Mouse (Mus musculus): ENCODE results near the gene Sox5. TPM values are rescaled to one million over a fixed set of nuclear protein-coding genes. Genes with fewer than 3 reads are reported as not detected.

Sox5 gene
- polyA plus RNA-seq, 2 experiments: 1.6 to 1.7 TPM

DNA sequence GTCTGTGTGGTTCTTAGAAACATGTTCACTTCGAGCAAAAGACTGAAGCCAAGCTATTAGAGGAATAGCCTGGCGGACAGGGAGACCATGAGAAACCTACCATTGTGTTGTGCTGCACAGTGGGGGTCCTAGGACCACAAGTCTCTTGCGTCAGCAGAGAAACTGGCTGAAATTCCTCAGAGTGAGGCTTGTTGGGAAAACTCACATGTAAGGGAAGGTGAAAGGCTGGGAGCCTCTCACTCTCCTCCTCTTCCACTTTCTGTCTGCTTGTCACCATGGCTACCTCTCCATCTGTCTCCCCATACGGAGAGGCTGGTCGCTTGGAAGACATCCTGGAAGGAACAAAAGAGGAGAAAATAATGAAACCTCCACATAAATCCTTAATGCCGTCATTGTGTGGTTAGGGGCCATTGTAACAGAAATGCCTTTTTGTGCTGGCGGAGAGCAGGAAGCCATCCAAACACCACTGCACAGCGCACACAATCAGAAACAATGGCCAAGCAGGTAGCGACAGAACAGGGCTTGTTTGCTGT, 626.8 kb downstream of the Sox5 start:
- H3K36me3 ChIP-seq (replicated peaks; ENCODE audit: control insufficient read depth, insufficient read depth, low read depth): no peaks in the 10 kb centered on the region
- no peak overlapping the region for H3K4me2 ChIP-seq (ENCODE audit: low read depth)
- 55% methylated on average over 9 of the region's 9 CpGs for WGBS (ENCODE audit: insufficient replicate concordance)
- no peak for ATAC-seq (ENCODE audit: insufficient read depth)
- no peak overlapping the region for H3K9ac ChIP-seq (replicated peaks)
- no peaks in the 10 kb centered on the region for H3K27me3 ChIP-seq (ENCODE audit: control insufficient read depth, insufficient read depth, low read length)
- no peak overlapping the region for H3K27ac ChIP-seq
- H3K4me1 ChIP-seq (replicated peaks; ENCODE audit: control insufficient read depth in 2 of 2, insufficient read depth in 2 of 2, low read length in 1 of 2): peaks cover 0 to 6% of the 10 kb centered on the region in 2 experiments; a peak in 2 of 4 replicates
- H3K4me3 ChIP-seq (ENCODE audit: insufficient read depth in 1 of 2, low read depth in 2 of 2, low read length in 2 of 2): no peak overlapping the region
- no peaks in the 10 kb centered on the region for H3K9me3 ChIP-seq (ENCODE audit: control insufficient read depth, low read length)
- DNase-seq (ENCODE audit: low read depth in 3 of 3, low spot score in 3 of 3): no peak
- TF ChIP-seq CTCF (IDR thresholded peaks at IDR 0.05; ENCODE audit: low read depth): no peak
- no peak for TF ChIP-seq EP300 (IDR thresholded peaks at IDR 0.05; ENCODE audit: low read depth)

- H3K4me2 ChIP-seq (ENCODE audit: low read depth): no peak overlapping the region
These were observed 629.8 kb downstream of the Sox5 start for GRCm38 (mm10) chr6:144151957-144152356.

DNA sequence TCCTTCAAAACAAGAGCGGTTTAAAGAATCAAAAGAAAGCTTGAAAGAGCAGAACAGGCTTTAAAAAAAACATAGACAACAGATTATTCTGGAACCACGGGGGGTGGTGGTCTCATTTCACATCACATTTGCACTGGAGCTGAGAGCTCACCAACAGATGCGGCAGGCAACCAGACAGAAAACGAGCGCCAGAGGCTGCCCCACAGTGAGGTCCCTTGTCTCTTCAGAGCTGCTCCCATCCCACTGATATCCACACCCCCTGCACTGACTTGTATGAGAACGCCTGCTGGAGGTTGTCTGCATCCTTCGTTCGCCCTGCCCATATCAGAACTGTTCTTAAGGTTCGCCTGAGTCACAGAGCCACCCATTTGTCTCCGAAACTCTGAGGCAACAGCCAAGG, 630.7 kb downstream of the Sox5 start:
- Histone ChIP-seq H3K9me3 (ENCODE audit: control insufficient read depth, low read length) (no peaks in the 10 kb centered on the region), H3K4me3 (ENCODE audit: insufficient read depth in 1 of 2, low read depth in 2 of 2, low read length in 2 of 2) (no peak overlapping the region), H3K4me2 (ENCODE audit: low read depth) (no peak overlapping the region), H3K27me3 (ENCODE audit: control insufficient read depth, insufficient read depth, low read length) (no peaks in the 10 kb centered on the region), H3K36me3 (replicated peaks; ENCODE audit: control insufficient read depth, insufficient read depth, low read depth) (no peaks in the 10 kb centered on the region), H3K27ac (no peak overlapping the region), H3K9ac (replicated peaks) (no peak overlapping the region), H3K4me1 (replicated peaks; ENCODE audit: control insufficient read depth in 2 of 2, insufficient read depth in 2 of 2, low read length in 1 of 2) (peaks cover 0 to 5% of the 10 kb centered on the region in 2 experiments; a peak in 2 of 4 replicates)
- no peak for DNase-seq (ENCODE audit: low read depth in 3 of 3, low spot score in 3 of 3)
- ATAC-seq (ENCODE audit: insufficient read depth): no peak
- WGBS (ENCODE audit: insufficient replicate concordance): 48% methylated on average over 10 of the region's 10 CpGs
- TF ChIP-seq EP300 (IDR thresholded peaks at IDR 0.05; ENCODE audit: low read depth) (no peak), CTCF (IDR thresholded peaks at IDR 0.05; ENCODE audit: low read depth) (no peak)

More at GRCm38 (mm10) chr6:144151957-144152356, 629.8 kb downstream of the Sox5 start:
- peaks cover 0 to 6% of the 10 kb centered on the region in 2 experiments; a peak in 2 of 4 replicates for H3K4me1 ChIP-seq (replicated peaks; ENCODE audit: control insufficient read depth in 2 of 2, insufficient read depth in 2 of 2, low read length in 1 of 2)
- no peaks in the 10 kb centered on the region for H3K9me3 ChIP-seq (ENCODE audit: control insufficient read depth, low read length)
- no peaks in the 10 kb centered on the region for H3K27me3 ChIP-seq (ENCODE audit: control insufficient read depth, insufficient read depth, low read length)
- TF ChIP-seq EP300 (IDR thresholded peaks at IDR 0.05; ENCODE audit: low read depth): 0 out of 2 replicates have a peak, but pooled peaks have one; percentile 6
- TF ChIP-seq CTCF (IDR thresholded peaks at IDR 0.05; ENCODE audit: low read depth): no peak
- H3K9ac ChIP-seq (replicated peaks): no peak overlapping the region
- no peak overlapping the region for H3K27ac ChIP-seq
- ATAC-seq (ENCODE audit: insufficient read depth) (peak; percentile 84), DNase-seq (ENCODE audit: low read depth in 3 of 3, low spot score in 3 of 3) (no peak)
- no peak overlapping the region for H3K4me3 ChIP-seq (ENCODE audit: insufficient read depth in 1 of 2, low read depth in 2 of 2, low read length in 2 of 2)
- WGBS (ENCODE audit: insufficient replicate concordance): 11% methylated on average over 3 of the region's 3 CpGs
- H3K36me3 ChIP-seq (replicated peaks; ENCODE audit: control insufficient read depth, insufficient read depth, low read depth): no peaks in the 10 kb centered on the region

DNA sequence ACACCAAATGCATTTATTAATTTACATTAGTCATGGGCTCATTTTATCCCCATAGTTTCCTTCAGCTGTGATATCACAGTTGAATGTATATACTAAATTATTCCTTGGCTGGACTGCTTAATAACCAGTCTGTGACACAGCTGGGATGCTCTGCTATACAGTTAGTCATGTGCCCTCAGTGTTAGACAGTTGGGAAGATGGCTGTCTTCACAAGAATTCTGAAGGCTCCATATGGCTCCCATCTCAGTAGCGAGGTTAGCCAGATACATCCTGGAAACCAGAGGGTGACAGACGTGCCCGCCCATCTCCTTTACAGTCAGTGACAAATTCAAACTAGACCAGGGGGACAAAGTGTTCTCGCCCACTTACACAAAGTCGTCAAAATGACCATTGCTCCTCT, 644.4 kb downstream of the Sox5 start:
- DNase-seq (ENCODE audit: low read depth in 3 of 3, low spot score in 3 of 3) (no peak), ATAC-seq (ENCODE audit: insufficient read depth) (no peak)
- Histone ChIP-seq H3K9ac (replicated peaks) (no peak overlapping the region), H3K4me3 (ENCODE audit: insufficient read depth in 1 of 2, low read depth in 2 of 2, low read length in 2 of 2) (no peak overlapping the region), H3K27me3 (ENCODE audit: control insufficient read depth, insufficient read depth, low read length) (no peaks in the 10 kb centered on the region), H3K9me3 (ENCODE audit: control insufficient read depth, low read length) (no peaks in the 10 kb centered on the region), H3K4me2 (ENCODE audit: low read depth) (no peak overlapping the region), H3K36me3 (replicated peaks; ENCODE audit: control insufficient read depth, insufficient read depth, low read depth) (no peaks in the 10 kb centered on the region), H3K27ac (no peak overlapping the region), H3K4me1 (replicated peaks; ENCODE audit: control insufficient read depth in 2 of 2, insufficient read depth in 2 of 2, low read length in 1 of 2) (no peaks in the 10 kb centered on the region)
- 60% methylated on average over 5 of the region's 5 CpGs for WGBS (ENCODE audit: insufficient replicate concordance)
- TF ChIP-seq CTCF (IDR thresholded peaks at IDR 0.05; ENCODE audit: low read depth) (no peak), EP300 (IDR thresholded peaks at IDR 0.05; ENCODE audit: low read depth) (no peak)

DNA sequence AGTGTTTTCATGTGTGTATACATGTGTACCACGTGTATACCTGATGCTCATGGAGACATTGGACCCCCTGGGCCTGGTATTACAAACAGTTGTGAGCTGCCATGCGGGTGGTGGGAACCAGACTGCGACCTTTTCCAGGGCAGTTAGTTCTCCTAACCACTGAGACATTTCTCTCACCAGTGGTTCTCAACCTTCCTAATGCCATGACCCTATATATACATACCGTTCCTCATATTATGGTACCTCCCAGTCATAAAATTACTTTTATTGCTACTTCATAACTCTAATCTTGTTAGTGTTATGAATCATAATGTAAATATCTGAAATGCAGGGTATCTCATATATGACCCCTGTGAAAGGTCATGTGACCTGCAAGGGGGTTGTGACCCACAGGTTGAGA, 644.9 kb downstream of the Sox5 start:
- ATAC-seq (ENCODE audit: insufficient read depth) (no peak), DNase-seq (ENCODE audit: low read depth in 3 of 3, low spot score in 3 of 3) (no peak)
- Histone ChIP-seq H3K36me3 (replicated peaks; ENCODE audit: control insufficient read depth, insufficient read depth, low read depth) (no peaks in the 10 kb centered on the region), H3K27me3 (ENCODE audit: control insufficient read depth, insufficient read depth, low read length) (no peaks in the 10 kb centered on the region), H3K9ac (replicated peaks) (no peak overlapping the region), H3K4me2 (ENCODE audit: low read depth) (no peak overlapping the region), H3K4me1 (replicated peaks; ENCODE audit: control insufficient read depth in 2 of 2, insufficient read depth in 2 of 2, low read length in 1 of 2) (no peaks in the 10 kb centered on the region), H3K4me3 (ENCODE audit: insufficient read depth in 1 of 2, low read depth in 2 of 2, low read length in 2 of 2) (no peak overlapping the region), H3K27ac (no peak overlapping the region), H3K9me3 (ENCODE audit: control insufficient read depth, low read length) (no peaks in the 10 kb centered on the region)
- TF ChIP-seq CTCF (IDR thresholded peaks at IDR 0.05; ENCODE audit: low read depth) (no peak), EP300 (IDR thresholded peaks at IDR 0.05; ENCODE audit: low read depth) (no peak)
- 66% methylated on average over 4 of the region's 4 CpGs for WGBS (ENCODE audit: insufficient replicate concordance)

Data from liver, embryonic 14.5 days (tissue).